Mouse (Mus musculus): ENCODE measurements at regions not wholly inside any gene's neighbourhood (a gene's known extent, or its start where the extent isn't known, plus 50 kb on each side); places are given as distances from the start of the nearest gene placed in this dataset.

DNA sequence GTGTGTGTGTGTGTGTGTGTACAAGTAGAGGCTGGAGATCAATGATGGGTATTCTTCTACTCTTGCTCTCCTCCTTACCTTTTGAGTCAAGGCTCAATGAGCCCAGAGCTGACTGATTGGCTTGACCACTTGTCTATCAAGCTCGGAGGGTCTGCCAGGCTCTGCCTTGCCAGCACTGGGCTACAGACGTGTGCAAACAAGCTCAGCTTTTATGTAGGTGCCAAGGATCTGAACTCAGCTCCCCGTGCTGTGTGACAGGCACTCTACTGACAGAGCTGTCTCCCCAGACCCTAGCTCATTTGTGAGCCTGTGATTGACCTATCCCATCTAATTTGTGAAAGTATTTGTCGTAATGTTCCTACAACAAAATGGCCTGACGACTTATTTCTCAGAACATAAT lies 54.2 kb upstream of the Cdc42bpa start:
- no peak for DNase-seq

DNA sequence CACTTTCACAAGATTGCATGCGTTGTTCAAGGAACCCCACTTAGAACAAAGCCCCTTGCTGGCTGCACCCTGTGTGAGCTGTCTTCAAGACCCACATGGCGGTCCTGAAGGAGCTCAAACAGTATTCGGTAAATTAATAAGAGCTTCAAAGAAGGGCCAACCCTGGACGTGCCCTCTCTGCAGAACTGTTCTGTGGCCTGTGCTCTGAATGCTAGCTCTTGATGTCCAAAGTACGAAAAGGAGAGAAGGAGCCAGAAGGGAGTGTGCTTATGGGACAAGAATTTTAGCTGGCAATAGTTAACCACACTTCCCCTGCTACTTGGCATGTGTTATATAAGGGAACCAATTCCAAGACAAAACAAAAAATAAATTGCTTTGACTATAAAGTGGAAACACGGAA lies 67.6 kb upstream of the Cdc42bpa start:
- peak; percentile 52 to 73 for DNase-seq

DNA sequence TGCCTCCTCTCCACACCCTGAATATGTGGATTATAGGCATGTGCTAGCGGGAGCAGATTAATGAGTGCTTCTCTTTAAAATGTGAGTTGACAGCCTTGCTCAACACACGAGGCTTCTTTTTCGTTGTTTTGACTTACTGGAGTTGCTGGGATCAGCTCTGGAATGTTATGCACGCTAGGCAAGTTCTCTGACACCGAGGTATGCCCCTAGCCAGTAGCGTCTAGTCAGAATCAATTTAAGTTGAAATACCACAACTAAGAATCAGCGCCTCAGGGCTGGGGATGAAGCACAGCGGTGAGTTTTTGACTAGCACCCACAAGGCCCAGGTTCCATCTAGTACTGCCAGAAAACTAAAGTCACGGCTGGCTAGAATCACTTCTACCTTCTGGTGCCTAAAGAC lies 72.4 kb upstream of the Cdc42bpa start:
- no peak for DNase-seq

DNA sequence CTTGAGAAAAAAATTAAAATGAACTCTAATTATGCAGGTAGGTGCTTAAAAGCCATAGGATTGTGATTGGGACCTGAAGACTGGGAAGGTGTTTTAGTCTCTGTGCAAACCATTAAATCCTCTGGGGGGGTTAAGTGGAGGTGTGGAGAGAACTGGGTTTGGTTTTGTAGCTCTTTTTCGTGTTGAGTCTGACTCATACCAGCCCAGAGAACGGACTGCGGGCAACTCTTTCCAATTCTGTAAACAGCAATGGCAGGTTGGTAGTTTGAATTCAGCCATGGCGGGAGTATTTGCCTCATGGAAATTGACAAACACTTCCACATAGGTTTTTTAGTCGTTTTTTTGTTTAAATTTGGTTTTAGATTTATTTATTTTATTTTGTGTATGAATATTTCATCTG lies 77.7 kb upstream of the Ahctf1 start:
- DNase-seq: no peak

DNA sequence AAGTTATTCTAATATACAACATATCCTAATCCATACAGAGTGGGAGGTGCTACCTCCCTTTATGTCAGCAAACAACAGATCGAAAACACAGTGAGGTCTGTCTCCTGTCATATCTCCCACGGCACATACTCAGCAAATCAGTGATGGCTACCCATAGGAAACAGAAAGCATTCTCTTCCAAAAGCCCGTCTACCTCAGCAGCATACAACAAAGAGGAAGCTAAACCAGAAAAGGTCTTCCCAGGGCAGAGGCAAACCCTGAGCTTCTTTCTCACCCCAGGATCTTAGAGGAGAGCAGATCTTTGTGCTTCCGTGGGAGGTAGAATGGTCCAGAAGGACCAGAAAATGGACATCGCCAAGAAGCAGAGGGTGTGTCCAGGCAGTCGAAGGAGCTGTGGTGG lies 74.4 kb upstream of the Ahctf1 start:
- DNase-seq: no peak

DNA sequence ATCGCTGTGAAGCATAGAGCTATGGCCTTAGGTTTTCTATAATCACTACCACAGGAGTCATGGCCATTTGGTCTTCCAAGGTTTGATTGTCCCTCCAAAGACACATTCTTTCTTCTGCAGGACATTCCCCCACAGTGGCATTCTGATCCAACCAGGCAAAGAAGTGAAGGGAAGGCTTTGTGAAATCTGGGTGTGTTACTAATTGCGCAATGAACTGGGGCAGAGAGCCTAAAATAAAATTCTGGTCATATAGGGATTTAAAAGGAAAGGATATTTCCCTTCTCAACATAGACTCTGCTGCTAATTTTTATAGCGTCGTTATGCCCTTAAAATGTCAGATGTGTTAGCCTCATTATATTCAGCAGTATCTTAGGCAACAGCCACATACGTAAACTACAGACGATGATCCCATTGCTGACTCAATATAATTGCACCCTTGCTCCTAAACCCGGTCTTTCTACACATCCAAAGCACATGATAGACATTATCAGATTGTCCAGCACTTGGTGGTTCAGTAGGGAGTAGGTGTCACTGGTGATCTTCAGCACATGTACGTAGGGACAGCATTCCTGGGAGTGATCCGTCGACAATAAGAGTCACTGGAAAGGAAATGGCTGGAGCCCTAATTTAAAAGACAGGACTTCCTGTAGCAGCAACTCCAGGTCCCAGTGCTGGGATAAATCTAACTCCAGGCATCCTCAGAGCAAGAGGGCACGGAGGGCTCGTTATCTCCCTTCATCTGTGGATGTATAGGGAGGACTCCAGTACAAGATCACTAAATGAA lies 70.5 kb upstream of the Ahctf1 start:
- peak in 1 of 2 experiments; percentile 19 for DNase-seq

DNA sequence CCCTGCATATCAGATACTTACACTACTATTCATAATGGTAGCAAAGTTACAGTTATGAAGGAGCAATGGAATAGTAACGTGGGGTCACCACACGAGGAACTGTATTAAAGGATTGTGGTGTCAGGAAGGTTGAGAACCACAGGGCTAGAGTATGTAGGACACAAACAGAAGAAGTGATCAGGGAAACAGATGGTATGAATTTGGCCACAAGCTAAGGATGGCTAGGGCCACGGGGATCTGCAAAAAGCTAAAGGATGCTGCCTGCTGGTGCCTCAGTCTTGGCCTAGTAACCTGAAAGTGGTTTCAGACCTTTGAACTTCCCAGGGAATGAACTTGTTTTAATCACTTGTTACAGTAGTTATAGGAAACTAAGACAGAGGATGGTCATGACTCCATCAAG lies 68.5 kb upstream of the Ahctf1 start:
- DNase-seq: no peak

DNA sequence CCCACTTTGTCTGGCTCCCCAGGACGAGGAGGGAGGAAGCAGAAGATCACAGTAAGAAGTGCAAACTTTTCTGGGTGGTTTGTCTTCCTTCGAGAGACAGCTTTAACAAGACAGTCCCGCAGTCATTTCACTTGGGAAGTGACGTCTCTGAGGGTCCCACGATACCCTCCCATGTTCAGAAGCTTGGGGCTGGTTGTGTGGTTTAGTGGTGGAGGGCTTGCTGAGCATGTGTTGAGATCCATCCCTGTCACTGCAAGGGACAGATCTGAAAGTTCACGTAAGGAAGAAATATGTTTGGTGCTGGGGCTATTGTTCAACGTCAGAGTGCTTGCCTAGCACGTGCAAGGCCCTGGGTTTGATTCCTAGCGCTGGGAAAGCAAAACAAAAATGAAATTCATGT lies 65.2 kb upstream of the Ahctf1 start:
- DNase-seq: no peak

DNA sequence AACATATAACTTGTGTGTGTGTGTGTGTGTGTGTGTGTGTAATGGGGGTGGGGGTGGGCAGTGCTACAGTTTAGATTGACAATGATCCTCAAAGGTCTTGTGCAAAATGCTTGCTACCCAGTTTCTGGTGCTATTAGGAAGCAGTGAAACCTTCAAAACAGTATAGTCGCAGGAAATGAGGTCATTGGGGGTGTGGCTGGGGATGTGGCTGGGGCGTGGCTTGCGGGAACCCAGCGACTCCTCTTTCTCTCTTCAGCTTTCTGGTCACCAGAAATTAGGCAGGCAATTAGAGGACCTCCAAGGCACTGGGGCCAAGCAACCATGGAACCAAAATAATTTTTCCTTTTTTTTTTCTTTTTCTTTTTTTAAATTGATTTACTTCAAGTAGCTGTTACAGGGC lies 64.0 kb upstream of the Ahctf1 start:
- peak in 1 of 2 experiments; percentile 50 for DNase-seq

DNA sequence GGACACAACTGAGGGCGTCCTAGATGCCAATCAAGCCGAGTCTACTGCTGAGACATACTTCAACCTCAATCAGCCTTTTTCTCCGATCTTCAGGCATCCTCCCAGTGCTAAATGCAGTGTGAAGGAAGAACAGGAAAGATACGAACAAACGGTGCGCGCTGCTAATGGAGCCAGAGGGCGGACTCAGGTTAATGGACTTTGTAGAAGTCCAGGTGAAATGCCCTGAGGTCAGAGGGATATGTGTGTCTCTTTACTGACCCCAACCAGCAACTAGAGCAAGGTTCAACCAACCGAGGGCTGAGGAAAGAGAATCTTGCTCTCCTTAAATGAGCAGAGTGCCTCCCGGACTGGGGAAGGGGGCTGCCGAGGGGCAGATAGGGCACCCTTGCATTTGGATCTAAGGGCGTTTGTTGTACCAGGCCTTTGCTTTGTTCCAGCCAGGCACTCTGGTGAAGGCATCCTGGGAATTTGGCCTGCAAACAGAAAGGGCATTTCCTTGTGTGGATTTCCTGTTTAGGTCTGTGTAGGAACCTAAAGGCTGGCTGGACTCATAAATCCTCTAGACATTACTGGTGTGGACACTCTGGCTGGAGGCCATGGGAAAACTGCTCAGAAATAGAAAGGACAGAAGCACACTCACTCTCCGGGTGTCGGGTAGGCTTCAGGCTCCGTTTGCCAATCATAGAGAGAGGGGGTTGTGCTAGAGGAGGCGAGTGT lies 62.7 kb upstream of the Ahctf1 start:
- DNase-seq: peak; percentile 82 to 89

DNA sequence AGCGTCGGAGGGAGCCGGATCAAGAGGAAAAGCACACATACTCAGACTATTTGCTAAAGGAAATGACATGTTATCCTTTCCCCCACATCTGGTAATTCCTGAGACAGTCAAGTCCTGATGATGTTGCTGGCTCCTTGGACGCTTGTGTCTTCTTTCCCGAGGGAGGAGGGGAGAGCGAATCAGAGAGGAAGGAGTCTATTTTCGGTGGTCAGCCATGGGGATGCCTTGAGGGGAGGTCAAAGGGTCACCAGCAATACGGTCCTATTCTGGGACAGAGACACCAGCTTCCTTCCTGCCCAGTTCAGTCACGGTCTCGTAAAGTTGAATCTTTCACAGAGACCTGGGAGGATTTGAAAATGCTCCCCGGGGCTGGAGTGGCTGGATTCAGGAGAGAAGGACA lies 62.1 kb upstream of the Ahctf1 start:
- DNase-seq: peak; percentile 64 to 77

DNA sequence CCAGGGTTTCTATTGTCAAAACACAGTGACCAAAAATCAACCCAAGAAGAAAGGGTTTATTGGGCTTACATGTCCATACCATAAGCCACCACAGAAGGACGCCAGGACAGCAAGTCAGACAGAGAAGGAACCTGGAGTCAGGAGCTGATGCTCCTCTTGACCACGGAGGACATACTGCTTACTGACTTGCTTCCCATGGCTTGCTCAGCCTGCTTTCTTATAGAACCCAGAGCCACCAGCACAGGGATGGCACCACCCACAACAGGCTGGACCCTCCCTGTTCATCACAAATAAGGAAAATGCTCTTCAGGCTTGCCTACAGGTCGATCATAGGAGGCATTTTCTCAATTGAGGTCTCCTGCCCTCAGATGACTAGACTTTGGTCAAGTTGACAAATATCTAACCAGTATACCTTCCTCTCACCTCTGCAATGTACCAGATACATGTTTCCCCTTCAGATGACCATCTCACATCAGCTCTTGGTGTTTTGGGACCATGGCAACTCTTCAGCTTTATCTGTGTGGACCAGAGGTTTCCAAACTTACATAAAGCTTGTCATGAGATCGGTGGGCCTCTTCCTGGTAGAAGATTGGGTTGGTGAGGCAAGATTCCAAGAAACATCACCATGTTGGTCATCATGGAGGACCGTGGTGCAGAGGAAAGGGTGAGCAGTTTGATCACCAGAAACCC lies 61.2 kb upstream of the Ahctf1 start:
- DNase-seq: no peak

DNA sequence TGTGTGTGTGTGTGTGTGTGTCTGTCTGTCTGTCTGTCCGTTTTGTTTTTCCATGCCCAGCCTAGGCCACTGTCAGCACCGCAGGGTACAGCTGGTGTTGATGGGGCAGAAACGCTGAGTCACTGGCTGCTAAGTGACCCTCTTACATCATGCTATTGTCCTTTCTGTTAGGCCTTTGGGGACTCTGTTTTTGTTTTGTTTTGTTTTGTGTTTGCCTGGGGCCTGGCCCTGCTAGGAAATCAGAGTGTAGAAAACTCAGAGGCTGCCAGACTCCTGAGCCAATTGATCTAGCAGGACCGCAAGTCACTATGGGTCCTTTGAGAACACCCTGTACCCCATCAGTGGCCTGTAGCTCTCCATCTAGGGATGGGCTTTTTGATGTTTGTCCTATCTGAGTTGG lies 59.9 kb upstream of the Ahctf1 start:
- DNase-seq: peak; percentile 48 to 55

DNA sequence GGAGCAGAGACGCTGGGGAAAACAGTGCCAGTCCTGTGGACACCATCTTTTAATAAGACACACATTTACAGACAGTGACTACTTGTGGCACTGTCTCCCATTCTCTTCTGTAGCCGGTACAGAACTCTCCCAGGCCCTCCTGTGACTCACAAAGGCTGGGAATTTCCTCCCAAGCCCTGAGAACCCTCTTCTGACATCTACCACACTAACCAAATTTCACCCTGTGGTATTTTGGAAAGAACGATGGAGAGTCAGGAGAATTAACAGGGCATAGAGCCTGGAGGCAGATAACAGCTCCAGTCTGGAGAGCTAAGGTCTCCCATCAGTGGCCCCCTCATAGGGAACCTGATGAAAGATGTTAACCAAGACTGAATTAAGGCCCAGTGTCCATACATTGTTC lies 59.5 kb upstream of the Ahctf1 start:
- no peak for DNase-seq

DNA sequence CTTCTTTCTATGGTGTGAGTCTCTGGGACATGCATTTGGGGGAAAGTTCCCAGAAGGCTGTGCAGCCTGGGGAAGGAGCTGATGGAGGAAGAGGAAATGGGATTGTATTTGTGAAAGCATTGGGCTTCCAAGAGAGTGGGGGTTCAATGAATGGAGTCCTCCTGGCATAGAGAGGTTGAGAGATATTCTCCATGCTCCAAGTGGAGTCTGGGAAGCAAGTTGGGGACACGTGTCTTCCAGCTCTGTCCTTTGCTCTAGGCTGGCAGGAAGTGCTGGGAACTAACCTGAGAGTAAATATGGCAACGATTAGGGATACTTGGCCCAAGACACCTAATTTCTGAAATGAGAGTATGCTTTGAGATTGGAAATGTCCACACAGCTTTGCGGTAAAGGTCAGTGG lies 58.3 kb upstream of the Ahctf1 start:
- no peak for DNase-seq

DNA sequence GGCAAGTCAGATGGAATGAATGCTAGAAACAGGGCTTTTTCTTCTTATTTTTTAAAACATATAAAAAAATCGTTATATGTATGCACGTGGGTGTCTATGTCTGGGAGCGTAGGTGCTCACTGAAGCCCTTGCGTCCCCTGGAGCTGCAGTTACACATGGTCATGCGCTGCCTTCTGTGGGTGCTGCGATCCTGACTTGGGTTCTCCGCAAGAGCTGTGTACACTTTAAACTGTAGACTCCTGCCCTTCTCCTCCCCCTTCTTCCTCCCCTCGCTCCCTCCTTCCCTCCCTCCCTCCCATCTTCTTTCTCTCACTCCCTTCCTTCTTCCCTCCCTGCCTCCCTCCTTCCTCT lies 56.0 kb upstream of the Ahctf1 start:
- no peak for DNase-seq

DNA sequence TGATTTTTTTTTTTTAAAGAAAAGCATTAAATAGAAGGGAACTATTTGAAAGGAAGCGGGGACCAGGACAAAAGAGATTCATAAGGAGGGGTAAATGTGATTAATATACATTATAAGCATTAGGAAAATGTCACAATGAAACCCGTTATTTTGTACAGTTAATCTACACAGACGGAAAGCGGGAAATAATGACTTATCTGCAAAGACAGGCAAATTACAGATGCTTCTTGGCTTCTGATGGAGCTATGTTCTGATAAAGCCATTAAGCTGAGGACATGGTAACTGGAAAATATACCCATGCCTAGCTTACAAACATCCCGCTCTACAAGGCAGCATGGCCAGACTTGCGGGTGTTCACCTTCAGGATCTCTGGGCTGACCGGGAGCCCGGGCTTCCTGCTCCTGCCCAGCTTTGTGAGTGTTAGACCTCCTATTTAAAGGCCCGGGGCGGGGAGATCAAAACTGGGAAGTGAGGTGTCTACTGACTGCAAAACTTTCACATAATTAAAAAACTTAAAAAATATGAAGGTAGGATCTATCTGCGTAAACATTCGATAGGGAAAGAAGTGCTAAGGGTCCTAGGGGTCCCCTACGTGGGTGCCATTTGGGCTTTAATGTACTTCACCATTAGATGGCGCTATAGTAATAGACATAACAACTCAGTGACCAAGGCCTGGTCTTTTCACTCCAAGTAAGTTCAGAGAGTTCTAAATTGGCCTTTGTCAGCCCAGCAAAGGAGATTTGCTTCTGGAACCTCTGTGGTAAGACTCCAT lies 55.5 kb upstream of the Ahctf1 start:
- peak; percentile 35 to 62 for DNase-seq

DNA sequence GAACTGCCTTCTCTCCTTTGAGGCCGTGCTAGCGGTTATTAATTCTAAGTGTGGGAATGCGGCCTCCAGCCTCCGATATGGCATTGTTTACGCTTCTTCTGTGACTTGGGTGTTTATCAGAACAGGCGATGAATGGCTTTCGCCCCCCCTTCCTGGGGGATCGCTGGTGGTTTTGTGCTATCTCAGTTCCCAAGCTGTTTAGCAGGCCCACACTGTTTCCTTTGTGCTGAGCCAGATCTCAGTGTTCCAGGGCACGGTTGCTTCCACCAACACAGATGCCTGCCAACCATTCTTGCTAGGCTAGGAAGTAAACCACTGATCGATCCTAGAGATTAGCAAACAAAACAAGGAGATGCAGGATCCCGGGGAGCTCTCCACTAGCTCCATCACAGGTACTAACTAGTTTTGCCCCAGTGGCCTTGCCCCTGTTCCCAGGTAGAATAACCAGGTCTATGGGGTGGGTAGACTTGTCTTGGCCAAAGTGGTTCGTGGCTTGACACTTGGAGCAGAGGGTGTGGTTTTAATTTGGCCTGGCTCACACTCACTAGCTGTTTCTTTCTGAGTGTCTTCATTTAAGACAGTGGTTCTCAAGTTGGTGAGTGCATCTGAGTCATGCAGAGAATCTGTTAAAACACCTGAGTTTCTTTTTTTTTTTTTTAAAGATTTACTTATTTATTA lies 50.9 kb upstream of the Ahctf1 start:
- no peak for DNase-seq

All from kidney, postnatal 36 days (tissue).